Mouse (Mus musculus) lung, postnatal 0 days (tissue): Measurements from ENCODE around the gene Slx4ip. TPM values are rescaled to one million over a fixed set of nuclear protein-coding genes. Genes with fewer than 3 reads are reported as not detected.

ENCODE experiments used
- ATAC-seq: fragments of 200-750 bp; cut with Nextera tagmentation; 2 replicates; pipeline ENCODE4 v1.8.0; 2017; ENCODE audit warnings: moderate library complexity
- DNase-seq: peaks from one replicate; pipeline ENCODE4 v3.0.0-alpha.2; 2016; ENCODE audit warnings: low spot score
- H3K27ac ChIP-seq: fragments of 300-500 bp; sonication (generic); 2 replicates; pipeline ENCODE4 v1.5.1; 2014; ENCODE audit warnings: antibody characterized with exemption, mild to moderate bottlenecking, low read length, mixed read lengths
- H3K27me3 ChIP-seq: fragments of 300-500 bp; sonication (generic); replicated peaks from 2 replicates; pipeline ENCODE4 v1.6.1; 2014; ENCODE audit warnings: low read length, mixed read lengths; ENCODE audit not compliant: insufficient read depth
- H3K36me3 ChIP-seq: fragments of 300-500 bp; sonication (generic); 2 replicates; pipeline ENCODE4 v1.6.1; 2014; ENCODE audit warnings: low read length, mixed read lengths; ENCODE audit not compliant: insufficient read depth
- H3K4me1 ChIP-seq: fragments of 300-500 bp; sonication (generic); 2 replicates; pipeline ENCODE4 v1.6.1; 2014; ENCODE audit warnings: antibody characterized with exemption, low read depth, low read length, mixed read lengths; ENCODE audit not compliant: insufficient read depth
- H3K4me2 ChIP-seq: fragments of 300-500 bp; sonication (generic); replicated peaks from 2 replicates; pipeline ENCODE4 v1.6.1; 2014; ENCODE audit warnings: low read depth, mild to moderate bottlenecking, low read length, moderate library complexity, mixed read lengths
- H3K4me3 ChIP-seq: fragments of 300-500 bp; sonication (generic); 2 replicates; pipeline ENCODE4 v1.5.1; 2014; ENCODE audit warnings: low read depth, low read length
- H3K9ac ChIP-seq: fragments of 300-500 bp; sonication (generic); replicated peaks from 2 replicates; pipeline ENCODE4 v1.6.1; 2014; ENCODE audit warnings: low read depth, mild to moderate bottlenecking
- H3K9me3 ChIP-seq: fragments of 300-500 bp; sonication (generic); 2 replicates; pipeline ENCODE4 v1.6.1; 2016; ENCODE audit warnings: low read length, mixed read lengths
- CTCF ChIP-seq: IDR thresholded peaks from 2 replicates; pipeline ENCODE4 v1.5.1; 2016; ENCODE audit warnings: antibody characterized with exemption, mild to moderate bottlenecking
- EP300 ChIP-seq: IDR thresholded peaks from 2 replicates; pipeline ENCODE4 v1.6.1; 2016; ENCODE audit warnings: antibody characterized with exemption, mild to moderate bottlenecking, control low read depth
- WGBS: fragments of 180-500 bp; shearing (Covaris S2); extraction: QIAGEN DNeasy Blood & Tissue Kit; methylation state at CpG from one replicate; pipeline ENCODE4 v1.1.7; 2014; 5-methylcytosine and 5-hydroxymethylcytosine counted together
- polyA plus RNA-seq: library from polyadenylated mRNA; unstranded; fragments of >200 nt; fragmentation: Nextera tagmentation; extraction: Ambion mirVana; gene quantifications from 2 replicates; pipeline ENCODE4 v1.2.1, GENCODE M21; 2015

Slx4ip gene
- polyA plus RNA-seq, 1 experiment from 2014 or later: 3.1 TPM

DNA sequence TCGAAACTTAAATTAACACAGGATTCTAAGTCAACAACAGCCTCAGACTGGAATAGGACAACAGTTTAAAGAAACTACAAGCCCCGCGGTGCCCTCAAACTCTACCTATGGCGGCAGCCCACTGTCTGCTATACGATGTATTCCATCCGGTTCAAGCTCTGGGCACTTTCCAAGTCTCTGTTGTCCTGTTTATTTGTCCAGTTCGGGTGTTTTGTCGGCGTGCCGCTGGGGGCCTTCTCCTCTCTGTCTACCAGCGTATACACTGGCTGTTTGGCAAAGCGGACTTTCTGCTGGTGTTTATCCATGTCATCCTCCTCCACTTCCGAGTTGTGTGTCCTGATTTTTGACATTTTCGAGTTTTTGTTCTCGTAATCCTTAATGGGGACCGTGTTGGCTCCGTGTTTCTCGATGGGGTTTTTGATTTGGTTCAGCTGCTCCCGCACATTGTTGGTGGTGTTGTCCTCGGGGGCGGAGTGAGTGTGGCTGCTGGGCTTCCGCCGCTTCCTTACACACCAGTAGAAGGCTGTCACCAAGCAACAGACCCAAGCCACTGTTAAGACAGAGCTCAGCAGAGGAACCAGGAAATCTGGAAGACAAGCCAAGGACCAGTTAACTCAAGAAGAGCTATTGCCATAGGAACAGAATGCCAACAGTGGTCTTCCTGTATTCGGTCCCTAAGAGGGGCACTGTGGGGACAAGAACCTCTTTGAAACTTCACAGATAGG, 192.0 kb downstream of the Slx4ip start:
- no peaks in the 10 kb centered on the region for H3K9me3 ChIP-seq
- TF ChIP-seq EP300: no peak
- TF ChIP-seq CTCF: no peak
- ATAC-seq (peak; percentile 79), DNase-seq (peak; percentile 61)
- peak overlapping the region; percentile 18; the same call in 1 of the 2 replicates for H3K4me3 ChIP-seq
- H3K36me3 ChIP-seq: 0 out of 2 replicates have a peak, but pooled peaks cover 2% of the 10 kb centered on the region
- no peaks in the 10 kb centered on the region for H3K27me3 ChIP-seq
- 0 out of 2 replicates have a peak overlapping the region, but pooled peaks have one; percentile 17 for H3K4me2 ChIP-seq
- peaks cover 11% of the 10 kb centered on the region; the same call in 1 of the 2 replicates for H3K4me1 ChIP-seq
- WGBS: 64% methylated on average over 24 of the region's 24 CpGs
- peak overlapping the region; percentile 12; the same call in 1 of the 2 replicates for H3K27ac ChIP-seq
- no peak overlapping the region for H3K9ac ChIP-seq

DNA sequence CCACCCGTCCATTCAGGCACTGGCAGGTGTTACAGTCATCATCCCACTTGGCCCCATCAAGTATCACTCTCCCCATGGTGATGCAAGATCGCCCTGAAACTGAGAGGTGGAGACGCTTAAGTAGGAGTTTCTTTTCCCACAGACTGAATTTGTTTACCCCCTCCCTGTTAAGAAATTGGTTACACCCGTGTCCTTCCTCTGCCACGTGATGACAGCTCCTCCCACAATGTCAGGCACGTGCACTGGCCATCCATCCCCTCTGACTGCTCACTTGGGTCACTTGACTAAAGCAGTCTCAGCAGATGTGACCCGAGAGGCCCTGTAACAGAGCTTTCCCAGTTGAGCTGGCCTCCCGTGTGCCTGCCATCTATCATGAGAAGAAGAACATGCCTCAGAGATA, 194.2 kb downstream of the Slx4ip start:
- peaks cover 8% of the 10 kb centered on the region; the same call in 1 of the 2 replicates for H3K4me1 ChIP-seq
- H3K9ac ChIP-seq: no peak overlapping the region
- no peaks in the 10 kb centered on the region for H3K27me3 ChIP-seq
- no peaks in the 10 kb centered on the region for H3K9me3 ChIP-seq
- no peak overlapping the region for H3K4me3 ChIP-seq
- 54% methylated on average over 8 of the region's 8 CpGs for WGBS
- no peak overlapping the region for H3K4me2 ChIP-seq
- peaks cover 14% of the 10 kb centered on the region; the same call in 1 of the 2 replicates for H3K36me3 ChIP-seq
- no peak for DNase-seq
- peak; percentile 18; the same call in 1 of the 2 replicates for ATAC-seq
- H3K27ac ChIP-seq: no peak overlapping the region
- TF ChIP-seq EP300 (no peak), CTCF (no peak)

DNA sequence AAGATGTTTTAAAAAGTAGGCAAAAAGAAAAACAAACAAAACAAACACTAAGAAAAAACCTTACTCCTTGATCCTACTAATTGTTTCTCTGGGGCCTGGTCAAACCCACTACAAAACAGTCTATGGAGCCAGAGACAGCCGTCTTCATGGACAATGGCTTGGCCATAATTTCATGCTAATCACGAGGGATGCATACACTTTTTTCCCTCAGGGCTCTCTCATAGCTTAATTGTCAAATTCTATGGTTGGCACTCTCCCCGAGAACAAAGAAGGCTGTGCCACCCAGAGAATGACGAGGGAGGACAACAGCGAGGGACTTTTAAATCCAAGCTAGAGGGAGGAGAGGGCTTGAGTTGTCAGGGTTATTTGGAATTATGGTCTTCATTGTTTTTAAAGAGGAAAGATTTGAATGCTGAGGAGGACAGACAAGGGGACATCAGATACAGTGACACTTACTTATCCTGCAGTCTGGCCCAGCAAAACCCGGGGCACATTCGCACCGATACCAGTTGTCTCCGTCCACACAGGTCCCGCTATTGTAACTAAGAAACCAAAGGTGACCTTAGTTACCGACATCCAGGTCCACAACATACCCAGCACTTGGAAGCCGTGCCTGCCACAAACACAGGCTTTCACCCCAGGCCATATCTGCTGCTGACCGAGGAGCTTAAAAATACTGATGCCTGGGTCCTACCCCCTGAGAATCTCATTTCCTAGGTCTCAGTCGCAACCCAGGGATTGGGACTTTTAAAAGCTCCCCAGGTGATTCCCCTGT, 195.8 kb downstream of the Slx4ip start:
- no peak overlapping the region for H3K27ac ChIP-seq
- H3K9me3 ChIP-seq: no peaks in the 10 kb centered on the region
- H3K4me3 ChIP-seq: no peak overlapping the region
- 90% methylated on average over 14 of the region's 14 CpGs for WGBS
- H3K36me3 ChIP-seq: peaks cover 28% of the 10 kb centered on the region
- DNase-seq (no peak), ATAC-seq (no peak)
- no peak for TF ChIP-seq EP300
- TF ChIP-seq CTCF: no peak
- no peak overlapping the region for H3K4me2 ChIP-seq
- H3K9ac ChIP-seq: no peak overlapping the region
- H3K27me3 ChIP-seq: no peaks in the 10 kb centered on the region
- H3K4me1 ChIP-seq: no peaks in the 10 kb centered on the region

DNA sequence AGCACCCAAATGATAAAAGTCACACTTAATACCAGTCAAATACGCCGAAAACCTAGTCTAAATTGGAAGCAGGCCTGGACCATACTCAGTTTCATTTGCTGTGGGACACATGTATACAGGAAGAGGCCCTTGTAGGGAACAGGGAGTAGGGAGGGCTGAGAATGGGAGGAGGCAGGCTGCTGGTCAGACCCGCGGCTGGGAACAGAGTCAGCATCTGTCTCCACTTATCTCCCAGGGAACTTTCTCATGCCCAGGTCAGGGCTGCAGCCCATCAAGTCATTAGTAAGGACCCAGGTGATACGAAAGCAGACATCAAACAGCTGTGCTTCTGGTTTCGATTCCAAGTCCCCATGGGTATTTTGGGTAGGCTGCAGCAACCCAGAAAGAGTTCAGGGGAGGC, 196.7 kb downstream of the Slx4ip start:
- 75% methylated on average over 6 of the region's 6 CpGs for WGBS
- ATAC-seq (no peak), DNase-seq (no peak)
- H3K4me3 ChIP-seq: no peak overlapping the region
- no peak overlapping the region for H3K9ac ChIP-seq
- TF ChIP-seq CTCF: no peak
- TF ChIP-seq EP300: no peak
- no peak overlapping the region for H3K27ac ChIP-seq
- H3K36me3 ChIP-seq: peaks cover 32% of the 10 kb centered on the region
- no peaks in the 10 kb centered on the region for H3K4me1 ChIP-seq
- no peaks in the 10 kb centered on the region for H3K27me3 ChIP-seq
- no peaks in the 10 kb centered on the region for H3K9me3 ChIP-seq
- no peak overlapping the region for H3K4me2 ChIP-seq

DNA sequence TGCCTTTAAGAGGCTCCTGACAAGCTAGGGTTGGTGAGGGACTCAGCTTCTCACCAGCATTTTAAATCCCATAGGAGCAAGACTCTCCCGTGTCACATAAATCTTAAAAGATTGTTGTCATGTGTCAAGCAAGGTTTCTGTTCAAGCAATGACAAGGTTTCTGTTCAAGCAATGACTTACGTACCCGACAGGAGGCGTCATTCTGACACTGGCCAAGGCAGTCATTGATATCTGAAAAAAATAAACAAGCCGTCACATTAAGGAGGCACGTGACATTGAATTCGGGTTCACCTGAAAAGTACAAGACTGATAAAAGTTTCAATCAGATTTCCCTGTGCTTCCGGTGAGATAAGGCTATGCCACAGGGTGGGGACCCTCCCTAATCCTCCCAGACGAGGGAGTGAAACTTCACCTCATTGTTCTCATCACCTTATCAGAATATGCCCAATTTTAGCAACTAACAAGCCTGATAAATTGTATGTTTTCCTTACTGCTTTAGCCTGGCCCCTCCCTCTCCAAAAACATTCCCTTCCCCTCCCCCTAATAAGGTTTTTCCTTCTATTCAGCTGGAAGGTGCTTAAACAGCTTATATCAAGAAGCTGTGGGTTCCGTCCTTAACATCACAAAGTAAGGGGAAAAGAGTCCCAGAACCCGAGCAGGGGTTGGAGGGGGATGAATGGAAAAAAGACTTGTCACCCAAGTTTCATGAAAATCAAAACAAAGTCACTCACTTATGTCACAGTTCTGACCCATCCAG, 200.9 kb downstream of the Slx4ip start:
- Histone ChIP-seq H3K4me2 (no peak overlapping the region), H3K4me1 (no peaks in the 10 kb centered on the region), H3K4me3 (no peak overlapping the region), H3K27me3 (no peaks in the 10 kb centered on the region), H3K9me3 (no peaks in the 10 kb centered on the region), H3K27ac (no peak overlapping the region), H3K36me3 (peaks cover 42% of the 10 kb centered on the region), H3K9ac (no peak overlapping the region)
- TF ChIP-seq EP300: no peak
- peak; percentile 21 for TF ChIP-seq CTCF
- DNase-seq (no peak), ATAC-seq (no peak)
- WGBS: 64% methylated on average over 11 of the region's 11 CpGs
